Mouse (Mus musculus) limb, embryonic 14.5 days (tissue): Measurements from ENCODE around the gene Rassf7. TPM values are rescaled to one million over a fixed set of nuclear protein-coding genes. Genes with fewer than 3 reads are reported as not detected.
A peak's percentile ranks its signal among the peaks of the same experiment; 100 is the strongest.

Experiments
- ATAC-seq: fragments of 200-750 bp; cut with Nextera tagmentation; 2 replicates; pipeline ENCODE4 v1.8.0; 2017; ENCODE audit warnings: low read depth, moderate number of reproducible peaks, moderate TSS enrichment; ENCODE audit not compliant: low FRiP score
- DNase-seq: peaks from one replicate; pipeline ENCODE4 v3.0.0-alpha.2; 2015; ENCODE audit warnings: low spot score
- H3K27ac ChIP-seq: fragments of 300-500 bp; sonication (generic); replicated peaks from 2 replicates; pipeline ENCODE4 v1.5.1; 2014; ENCODE audit warnings: low read depth, mild to moderate bottlenecking, low read length, moderate library complexity, mixed read lengths
- H3K27me3 ChIP-seq: fragments of 300-500 bp; sonication (generic); 2 replicates; pipeline ENCODE4 v1.6.1; 2014; ENCODE audit warnings: low read length, mixed read lengths; ENCODE audit not compliant: control insufficient read depth, insufficient read depth
- H3K36me3 ChIP-seq: fragments of 300-500 bp; sonication (generic); 2 replicates; pipeline ENCODE4 v1.6.1; 2014; ENCODE audit warnings: mild to moderate bottlenecking, low read length, moderate library complexity, mixed read lengths; ENCODE audit not compliant: control insufficient read depth, insufficient read depth
- H3K4me1 ChIP-seq: fragments of 300-500 bp; sonication (generic); 2 replicates; pipeline ENCODE4 v1.6.1; 2014; ENCODE audit warnings: antibody characterized with exemption, low read length, mixed read lengths; ENCODE audit not compliant: control insufficient read depth, insufficient read depth
- H3K4me2 ChIP-seq: fragments of 300-500 bp; sonication (generic); replicated peaks from 2 replicates; pipeline ENCODE4 v1.6.1; 2014; ENCODE audit warnings: low read depth, mild to moderate bottlenecking, low read length, moderate library complexity; ENCODE audit not compliant: severe bottlenecking
- H3K4me3 ChIP-seq: fragments of 300-500 bp; sonication (generic); replicated peaks from 2 replicates; pipeline ENCODE4 v1.5.1; 2014; ENCODE audit warnings: low read length
- H3K9ac ChIP-seq: fragments of 300-500 bp; sonication (generic); 2 replicates; pipeline ENCODE4 v1.6.1; 2014; ENCODE audit warnings: mild to moderate bottlenecking, low read depth, low read length, moderate library complexity; ENCODE audit not compliant: severe bottlenecking
- H3K9me3 ChIP-seq: fragments of 300-500 bp; sonication (generic); 2 replicates; pipeline ENCODE4 v1.6.1; 2016; ENCODE audit warnings: low read length; ENCODE audit not compliant: control insufficient read depth
- POLR2A ChIP-seq: fragments of 200-500 bp; IDR thresholded peaks from 2 replicates; pipeline ENCODE4 v1.8.0; 2012; ENCODE audit warnings: inconsistent platforms, mild to moderate bottlenecking, moderate library complexity, borderline replicate concordance; ENCODE audit not compliant: insufficient read depth, insufficient read length; ENCODE audit errors: extremely low read depth
- WGBS: fragments of 180-500 bp; shearing (Covaris S2); extraction: QIAGEN DNeasy Blood & Tissue Kit; methylation state at CpG from one replicate; pipeline ENCODE4 v1.1.7; 2014; 5-methylcytosine and 5-hydroxymethylcytosine counted together
- polyA plus RNA-seq, 2 experiments: library from polyadenylated mRNA; depleted of rRNA in 1 of 2; stranded (reverse) in 1 of 2; unstranded in 1 of 2; fragments of >200 nt; fragmentation: Nextera tagmentation in 1 of 2; extraction: Ambion mirVana in 1 of 2; gene quantifications; 2 replicates each; pipeline versions ENCODE4 v1.2.1 to v1.2.3; 2012 to 2014

Gene Rassf7
- 40.0 and 44.8 TPM in 2 replicates for polyA plus RNA-seq (2012; rRNA removed)
- 30.9 and 31.7 TPM in 2 replicates for polyA plus RNA-seq (2014; fragmentation: Nextera tagmentation; extraction: Ambion mirVana)

DNA sequence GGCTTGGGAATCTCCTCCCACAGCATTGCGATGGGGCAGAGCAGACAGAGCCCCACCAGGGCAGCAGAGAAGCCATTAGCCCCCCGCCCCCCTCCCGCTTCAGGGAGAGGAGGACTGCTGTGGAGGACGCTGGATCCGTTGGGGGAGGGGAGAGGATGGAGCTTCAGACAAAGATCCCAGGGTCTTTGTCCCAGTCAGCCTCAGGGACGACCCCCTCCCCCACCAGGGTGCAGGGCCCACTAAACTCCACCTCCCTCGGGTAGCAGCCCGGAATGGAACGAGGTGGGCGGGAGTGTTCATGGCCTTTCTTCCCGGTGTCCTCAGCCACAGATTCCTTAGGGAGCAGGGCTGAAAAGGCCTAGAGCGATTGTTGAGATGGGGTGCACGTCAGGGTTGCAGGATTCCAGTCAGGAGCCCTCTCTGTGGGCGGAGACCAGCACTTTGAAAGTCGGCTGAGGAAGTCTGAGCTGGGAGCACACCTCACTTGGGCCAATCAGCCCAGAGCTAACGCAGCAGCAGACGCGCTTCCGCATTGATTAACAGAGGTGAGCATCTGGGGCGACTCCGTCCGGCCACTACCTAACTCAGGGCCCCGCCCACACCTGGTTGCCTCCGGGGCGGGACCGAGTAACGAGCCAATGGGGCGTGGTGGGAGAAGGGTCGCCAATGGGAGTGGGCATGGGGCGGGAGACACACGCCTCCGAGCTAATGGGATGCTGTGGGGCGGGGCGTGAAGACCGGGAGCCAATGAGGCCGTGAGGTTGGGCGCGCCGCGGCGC lies at the start of gene Rassf7:
Gene Rassf7, plus strand, starts transcription at position 760 of the 779 bp plus-strand sequence.
- Histone ChIP-seq H3K9me3 (no peaks in the 10 kb centered on the region), H3K9ac (peak within 1 kb of the TSS; percentile 68), H3K4me1 (peaks cover 6% of the 10 kb centered on the region; the same call in 1 of the 2 replicates), H3K36me3 (peaks cover 22% of the 10 kb centered on the region), H3K27me3 (no peaks in the 10 kb centered on the region), H3K4me2 (peak within 1 kb of the TSS; percentile 88), H3K27ac (peak within 1 kb of the TSS; percentile 77), H3K4me3 (peak within 1 kb of the TSS; percentile 59)
- peak; percentile 81; the same call in 1 of the 2 replicates for TF ChIP-seq POLR2A
- ATAC-seq (peak; percentile 98), DNase-seq (peak; percentile 94)
- under 1% methylated on average over 39 of the region's 41 CpGs for WGBS

GRCm38 (mm10) chr7:141167901-141168517 lies 47.7 kb upstream of the Rassf7 start:
- ATAC-seq = no peak
- H3K9ac ChIP-seq = peak overlapping the region; percentile 74
- H3K4me3 ChIP-seq = peak overlapping the region; percentile 50
- no peak for DNase-seq
- H3K4me2 ChIP-seq = peak overlapping the region; percentile 74
- 16% methylated on average over 7 of the region's 7 CpGs for WGBS
- H3K9me3 ChIP-seq = no peaks in the 10 kb centered on the region
- TF ChIP-seq POLR2A = no peak
- H3K36me3 ChIP-seq = peaks cover 30% of the 10 kb centered on the region
- peak overlapping the region; percentile 55 for H3K27ac ChIP-seq
- no peaks in the 10 kb centered on the region for H3K27me3 ChIP-seq
- H3K4me1 ChIP-seq = peaks cover 12% of the 10 kb centered on the region

- peak overlapping the region; percentile 74 for H3K4me2 ChIP-seq
- ATAC-seq = no peak
Measured at GRCm38 (mm10) chr7:141168518-141168953, 47.1 kb upstream of the Rassf7 start.

GRCm38 (mm10) chr7:141169300-141169699 lies 46.4 kb upstream of the Rassf7 start:
- no peaks in the 10 kb centered on the region for H3K27me3 ChIP-seq
- no peak overlapping the region for H3K27ac ChIP-seq
- 72% methylated on average over 1 of the region's 1 CpGs for WGBS
- no peak overlapping the region for H3K4me2 ChIP-seq
- no peaks in the 10 kb centered on the region for H3K9me3 ChIP-seq
- DNase-seq (no peak), ATAC-seq (no peak)
- H3K36me3 ChIP-seq = peaks cover 18% of the 10 kb centered on the region
- H3K4me3 ChIP-seq = no peak overlapping the region
- peaks cover 16% of the 10 kb centered on the region for H3K4me1 ChIP-seq
- H3K9ac ChIP-seq = 0 out of 2 replicates have a peak overlapping the region, but pooled peaks have one; percentile 74
- TF ChIP-seq POLR2A = no peak

More at GRCm38 (mm10) chr7:141168518-141168953, 47.1 kb upstream of the Rassf7 start:
- H3K27me3 ChIP-seq = no peaks in the 10 kb centered on the region
- no peaks in the 10 kb centered on the region for H3K9me3 ChIP-seq
- WGBS = under 1% methylated on average over 21 of the region's 22 CpGs
- peak overlapping the region; percentile 74 for H3K9ac ChIP-seq
- peaks cover 16% of the 10 kb centered on the region for H3K4me1 ChIP-seq
- H3K27ac ChIP-seq = peak overlapping the region; percentile 55
- DNase-seq = peak; percentile 63
- TF ChIP-seq POLR2A = no peak
- H3K36me3 ChIP-seq = peaks cover 25% of the 10 kb centered on the region
- peak overlapping the region; percentile 50 for H3K4me3 ChIP-seq

GRCm38 (mm10) chr7:141169866-141170265 lies 45.8 kb upstream of the Rassf7 start:
- H3K9ac ChIP-seq = no peak overlapping the region
- no peak overlapping the region for H3K27ac ChIP-seq
- DNase-seq = no peak
- H3K9me3 ChIP-seq = no peaks in the 10 kb centered on the region
- H3K36me3 ChIP-seq = peaks cover 14% of the 10 kb centered on the region
- H3K4me3 ChIP-seq = no peak overlapping the region
- no peak for TF ChIP-seq POLR2A
- H3K27me3 ChIP-seq = no peaks in the 10 kb centered on the region
- peaks cover 16% of the 10 kb centered on the region for H3K4me1 ChIP-seq
- no peak overlapping the region for H3K4me2 ChIP-seq
- no peak for ATAC-seq
